Mouse (Mus musculus) retina, postnatal 1 day (tissue): ENCODE measurements around the gene Zbtb22.
A peak's percentile ranks its signal among the peaks of the same experiment; 100 is the strongest.
"Not testable (repeated sequence)": the region's sequence is repeated elsewhere in the genome, so short reads cannot be mapped to it uniquely, and the experiment has no call there.

Source experiments
- DNase-seq: peaks from one replicate; pipeline ENCODE4 v3.0.0-alpha.2; 2012

The Zbtb22 gene

DNA sequence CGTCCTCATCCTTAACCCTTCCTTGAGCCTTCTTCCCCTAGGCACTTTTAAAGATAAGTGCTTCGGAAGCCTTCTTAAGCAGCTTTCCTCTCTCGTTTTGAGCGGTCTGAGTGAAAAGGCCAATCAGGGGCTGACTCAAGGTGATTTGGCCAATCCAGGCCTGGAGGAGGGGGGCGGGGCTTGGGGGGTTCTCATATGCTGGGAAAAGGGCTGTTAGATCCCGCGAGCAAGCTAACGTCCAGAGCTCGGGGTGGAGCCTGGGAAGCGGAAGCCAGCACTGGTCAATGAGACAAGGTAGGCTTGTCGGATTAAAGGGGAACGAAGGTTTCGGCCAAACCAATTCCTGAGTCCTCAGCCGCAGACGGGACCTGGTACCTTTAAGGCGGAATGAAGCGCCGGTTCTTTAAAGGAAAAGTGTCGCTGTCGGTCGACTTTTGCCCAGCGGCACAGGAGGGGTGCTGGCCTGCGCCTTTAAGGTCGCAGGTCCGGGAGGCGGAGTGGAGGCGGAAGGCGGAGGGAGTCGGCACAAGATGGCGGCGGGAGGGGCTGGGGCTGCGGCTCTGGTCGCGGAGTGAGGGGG lies at the start of gene Zbtb22, which contains the start of gene Tapbp:
TSS of gene Zbtb22 (plus strand) at position 234 of the 580 bp plus-strand sequence.
TSS of gene Tapbp (plus strand) at position 229 of the 580 bp plus-strand sequence.
- DNase-seq, result peak; percentile 100

DNA sequence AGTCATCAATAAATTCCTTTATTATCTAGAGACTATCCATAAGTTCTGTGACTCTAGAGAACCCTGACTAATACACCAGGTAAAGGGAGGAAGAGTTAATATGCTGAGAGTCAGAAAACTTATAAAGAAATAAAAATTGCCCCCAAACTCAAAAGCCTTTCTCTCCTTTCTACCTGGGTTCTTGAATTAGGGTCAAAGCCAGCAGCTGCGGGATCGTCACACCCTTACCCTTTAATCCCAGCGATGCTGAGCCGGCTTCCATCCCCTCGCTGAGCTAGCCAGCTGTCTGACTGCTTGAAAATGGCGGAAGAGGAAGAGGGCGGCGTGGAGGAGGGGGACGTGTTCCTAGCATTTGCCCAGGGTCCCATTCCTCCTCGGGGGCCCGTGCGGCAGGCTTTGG lies 42.2 kb upstream of the Zbtb22 start, which contains the start of gene Gm7029:
TSS of gene Gm7029 (plus strand) at position 301 of the 400 bp plus-strand sequence.
- not testable (repeated sequence) for DNase-seq

DNA sequence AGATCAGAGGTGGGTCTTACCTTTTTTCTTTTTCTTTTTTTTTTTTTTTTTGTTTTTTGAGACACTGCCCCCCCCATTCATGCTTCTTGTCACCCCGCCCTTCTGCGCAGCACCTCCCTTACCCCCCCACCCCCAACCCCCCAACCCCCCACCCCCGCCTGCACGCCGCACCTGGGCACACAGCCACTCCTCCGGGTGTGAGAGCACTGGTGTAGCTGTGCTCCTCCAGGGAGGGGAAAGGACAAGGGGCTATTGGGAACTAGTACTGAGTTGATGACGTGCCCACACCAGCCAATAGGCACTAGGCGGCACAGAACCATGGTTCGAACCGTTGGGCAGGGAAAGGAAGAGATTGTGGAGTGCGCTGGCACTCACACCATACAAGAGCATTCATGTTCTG lies 41.3 kb upstream of the Zbtb22 start:
- DNase-seq, result no peak

DNA sequence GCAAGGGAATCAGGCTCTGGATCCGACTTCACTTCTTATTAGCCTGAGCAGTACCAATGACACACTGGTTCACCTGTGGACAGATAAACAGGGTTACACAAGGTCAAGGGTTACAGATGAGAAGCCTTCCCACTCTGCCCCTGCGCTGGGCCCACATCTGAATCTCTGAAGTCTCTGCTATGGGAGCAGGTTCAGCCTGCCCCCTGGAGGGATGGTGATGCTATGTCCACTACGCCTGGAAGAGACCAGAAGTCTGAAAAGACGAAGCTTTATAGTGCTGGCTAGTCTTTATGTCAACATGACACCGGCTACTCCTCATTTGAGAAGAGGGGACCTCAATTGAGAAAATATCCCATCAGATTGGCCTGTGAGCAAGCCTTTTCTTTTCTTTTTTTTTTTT lies 39.9 kb upstream of the Zbtb22 start:
- DNase-seq, result peak; percentile 17

DNA sequence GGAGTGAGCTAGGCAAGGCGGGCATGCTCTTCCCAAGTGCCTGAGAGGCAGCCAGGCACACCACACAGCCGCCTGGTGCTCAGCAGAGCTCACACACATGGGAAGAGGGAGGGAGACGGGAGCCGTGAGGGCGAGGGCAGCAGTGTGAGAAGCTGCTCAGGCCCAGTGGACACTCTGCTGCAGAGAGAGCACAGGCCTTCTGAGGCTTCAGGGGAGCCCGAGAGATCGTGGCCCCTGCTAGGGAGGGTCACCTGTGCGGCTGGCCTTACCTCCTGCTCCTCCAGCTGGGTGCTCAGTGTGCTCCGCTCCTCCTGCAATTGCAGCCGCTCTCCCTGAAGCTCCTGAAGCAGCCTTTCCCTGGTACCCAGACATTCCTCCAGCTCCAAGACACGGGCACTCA lies 31.4 kb upstream of the Zbtb22 start:
- DNase-seq, result not testable (repeated sequence)

DNA sequence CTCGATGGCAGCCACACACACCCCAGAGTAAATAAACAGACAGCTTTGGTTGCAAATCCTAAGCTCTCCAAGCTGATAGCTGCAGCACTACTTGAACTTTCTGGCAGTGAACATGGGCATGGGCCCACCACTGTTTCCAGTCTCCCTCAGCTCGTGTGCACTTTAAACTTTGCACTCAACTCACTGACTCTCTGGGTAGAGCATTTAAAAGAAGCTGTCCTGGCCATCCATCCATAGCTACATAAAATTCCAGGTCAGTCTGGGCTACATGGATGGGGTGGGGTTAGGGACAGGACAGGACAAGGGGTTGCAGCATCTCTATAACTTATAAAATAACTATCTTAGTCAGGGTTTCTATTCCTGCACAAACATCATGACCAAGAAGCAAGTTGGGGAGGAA lies 27.9 kb upstream of the Zbtb22 start:
- DNase-seq, result not testable (repeated sequence)

DNA sequence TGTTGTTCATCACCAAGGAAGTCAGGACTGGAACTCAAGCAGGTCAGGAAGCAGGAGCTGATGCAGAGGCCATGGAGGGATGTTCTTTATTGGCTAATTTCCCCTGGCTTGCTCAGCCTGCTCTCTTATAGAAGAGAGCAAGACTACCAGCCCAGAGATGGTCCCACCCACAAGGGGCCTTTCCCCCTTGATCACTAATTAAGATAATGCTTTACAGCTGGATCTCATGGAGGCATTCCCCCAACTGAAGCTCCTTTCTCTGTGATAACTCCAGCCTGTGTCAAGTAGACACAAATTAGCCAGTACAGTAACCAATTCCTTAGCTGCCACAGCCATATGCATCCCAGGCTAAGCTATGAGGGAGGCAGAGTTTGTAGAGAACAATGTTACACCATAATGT lies 27.5 kb upstream of the Zbtb22 start:
- not testable (repeated sequence) for DNase-seq

DNA sequence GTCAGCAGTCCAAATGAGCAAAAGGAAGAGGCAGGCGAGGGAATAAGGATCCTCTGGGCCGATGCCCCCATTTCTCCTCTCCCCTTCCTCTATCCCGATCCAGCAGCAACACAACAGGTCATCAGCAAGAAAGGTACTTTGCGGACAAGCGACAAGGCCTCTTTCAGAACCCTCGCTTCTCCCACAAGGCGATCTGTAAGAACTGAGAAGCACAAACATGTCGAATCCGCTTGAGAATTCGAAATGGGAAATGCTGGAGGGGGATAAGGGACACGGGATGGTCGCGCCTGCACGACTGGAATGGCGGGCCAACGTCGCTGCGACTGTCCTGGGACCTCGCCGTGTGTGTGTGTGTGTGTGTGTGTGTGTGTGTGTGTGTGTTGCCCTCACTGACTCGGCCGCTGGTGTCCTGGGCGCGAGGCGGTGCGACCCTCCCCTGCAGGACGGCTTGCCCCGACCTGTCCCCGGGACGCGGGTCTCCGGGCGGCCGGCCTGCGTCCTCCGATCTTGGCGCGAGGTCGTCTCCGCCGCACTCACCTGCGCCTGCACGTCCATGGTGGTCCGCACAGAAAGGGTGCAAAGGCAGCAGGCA lies 25.7 kb upstream of the Zbtb22 start:
- not testable (repeated sequence) for DNase-seq

DNA sequence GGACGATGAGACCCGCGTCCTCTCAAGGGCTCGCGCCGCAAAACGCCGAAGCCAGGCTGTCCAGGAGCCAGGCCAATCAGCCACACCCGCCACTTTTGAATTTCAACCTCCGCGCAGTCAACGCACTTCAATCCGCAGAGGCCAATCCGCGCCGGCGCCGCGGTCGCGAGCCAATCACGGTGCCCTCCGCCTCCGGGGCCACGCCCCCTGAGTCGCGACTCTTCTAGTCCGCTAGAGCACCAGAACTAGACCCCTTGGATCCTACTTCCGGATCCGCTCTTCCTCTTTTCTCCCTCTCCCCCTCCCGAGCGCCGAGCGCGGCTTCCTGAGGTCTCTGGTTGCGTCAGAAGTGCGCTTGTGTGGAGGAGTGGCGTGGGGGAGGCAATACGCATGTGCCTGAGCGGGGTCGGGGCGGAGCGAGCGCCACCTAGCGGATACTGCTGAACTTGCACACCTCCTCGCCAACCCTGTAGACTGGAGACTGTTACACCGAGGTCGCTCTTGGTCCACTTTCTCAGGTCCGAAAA lies 25.1 kb upstream of the Zbtb22 start, which contains the start of gene Kifc1:
TSS of gene Kifc1 (minus strand) at position 129 of the 527 bp plus-strand sequence.
- DNase-seq, result peak; percentile 100

DNA sequence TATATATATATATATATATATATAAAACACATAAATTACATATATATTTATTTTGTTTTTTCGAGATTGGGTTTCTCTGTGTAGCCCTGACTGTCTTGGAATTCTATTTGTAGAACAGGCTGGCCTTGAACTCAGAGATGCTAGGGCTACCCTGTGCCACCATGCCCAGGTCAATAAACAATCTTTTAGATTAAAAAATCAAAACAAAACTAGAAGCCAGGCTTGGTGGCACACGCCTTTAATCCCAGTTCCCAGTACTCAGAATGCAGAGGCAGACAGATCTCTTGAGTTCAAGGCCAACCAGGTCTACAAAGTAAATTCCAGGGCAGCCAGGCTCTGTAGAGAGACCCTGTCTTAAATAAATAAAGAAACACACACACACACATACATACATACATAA lies 24.3 kb upstream of the Zbtb22 start:
- DNase-seq, result no peak

DNA sequence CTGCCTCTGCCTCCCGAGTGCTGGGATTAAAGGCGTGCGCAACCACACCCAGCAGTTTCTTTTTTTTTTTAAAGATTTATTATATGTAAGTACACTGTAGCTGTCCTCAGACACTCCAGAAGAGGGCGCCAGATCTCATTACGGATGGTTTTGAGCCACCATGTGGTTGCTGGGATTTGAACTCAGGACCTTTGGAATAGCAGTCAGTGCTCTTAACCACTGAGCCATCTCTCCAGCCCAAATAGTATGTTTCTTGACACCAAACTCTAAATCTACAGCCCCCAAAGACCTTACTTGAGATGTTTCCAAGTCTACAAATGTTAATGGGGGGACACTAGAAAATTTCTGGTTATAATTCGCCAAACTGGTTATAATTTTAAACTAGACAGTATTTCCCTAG lies 23.8 kb upstream of the Zbtb22 start:
- not testable (repeated sequence) for DNase-seq

DNA sequence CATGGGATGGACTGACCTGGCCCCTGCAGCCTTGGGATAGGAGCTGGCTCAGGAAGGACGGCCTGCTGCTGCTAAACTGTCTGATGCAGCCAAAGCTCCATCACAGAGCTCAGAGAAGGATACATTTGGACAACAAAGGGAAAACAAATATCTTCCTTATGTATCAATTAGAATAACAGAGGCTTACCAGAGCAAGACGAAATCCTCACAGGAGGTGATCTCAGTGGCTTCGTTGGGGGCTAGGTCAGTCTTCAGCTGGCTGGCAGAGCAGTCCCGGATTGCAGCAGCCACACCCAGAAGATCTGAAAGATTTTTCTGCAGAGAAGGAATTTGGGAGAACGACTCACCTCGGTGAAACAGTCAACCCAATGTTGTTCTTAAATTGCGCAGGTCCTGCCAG lies 23.3 kb upstream of the Zbtb22 start:
- no peak for DNase-seq

DNA sequence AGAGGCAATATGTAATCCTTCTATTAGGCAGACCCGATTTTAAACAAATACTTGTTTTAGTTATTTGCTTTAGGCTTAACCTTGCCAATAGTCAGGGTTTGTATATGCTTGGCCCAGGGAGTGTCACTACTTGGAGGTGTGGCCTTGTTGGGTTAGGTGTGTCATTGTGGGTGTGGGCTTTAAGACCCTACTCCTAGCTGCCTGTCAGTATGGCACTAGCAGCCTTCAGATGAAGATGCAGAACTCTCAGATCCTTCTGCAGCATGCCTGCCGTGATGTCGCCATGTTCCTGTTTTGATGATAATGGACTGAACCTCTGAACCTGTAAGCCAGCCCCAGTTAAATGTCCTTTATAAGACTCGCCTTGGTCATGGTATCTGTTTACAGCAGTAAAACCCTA lies 22.7 kb upstream of the Zbtb22 start:
- DNase-seq, result not testable (repeated sequence)

DNA sequence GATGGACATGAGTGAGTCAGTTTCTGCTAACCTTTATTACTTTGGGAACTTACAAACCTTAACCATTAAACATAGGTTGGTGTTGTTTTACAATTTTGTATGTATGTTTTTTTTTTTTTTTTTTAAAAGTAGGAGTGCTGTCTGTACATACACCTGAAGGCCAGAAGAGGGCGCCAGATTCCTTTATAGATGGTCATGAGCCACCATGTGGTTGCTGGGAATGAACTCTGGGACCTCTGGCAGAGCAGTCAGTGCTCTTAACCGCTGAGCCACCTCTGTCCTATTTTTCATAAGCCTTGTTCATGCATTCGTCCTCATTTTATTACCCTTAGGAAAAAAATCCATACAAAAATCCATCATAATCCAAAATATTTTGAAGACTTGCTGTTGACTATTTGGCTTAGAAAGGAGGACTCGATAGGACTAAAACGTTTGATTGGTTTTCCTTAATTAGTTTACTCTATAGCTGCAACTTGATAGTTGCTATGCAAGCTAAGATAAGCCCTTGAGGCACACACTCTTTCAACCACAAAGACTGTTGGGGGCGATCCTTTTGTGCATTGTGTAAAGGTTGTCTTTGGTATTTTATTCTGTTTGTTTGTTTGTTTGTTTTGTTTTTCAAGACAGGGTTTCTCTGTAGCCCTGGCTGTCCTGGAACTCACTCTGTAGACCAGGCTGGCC lies 18.4 kb upstream of the Zbtb22 start:
- peak; percentile 84 for DNase-seq

DNA sequence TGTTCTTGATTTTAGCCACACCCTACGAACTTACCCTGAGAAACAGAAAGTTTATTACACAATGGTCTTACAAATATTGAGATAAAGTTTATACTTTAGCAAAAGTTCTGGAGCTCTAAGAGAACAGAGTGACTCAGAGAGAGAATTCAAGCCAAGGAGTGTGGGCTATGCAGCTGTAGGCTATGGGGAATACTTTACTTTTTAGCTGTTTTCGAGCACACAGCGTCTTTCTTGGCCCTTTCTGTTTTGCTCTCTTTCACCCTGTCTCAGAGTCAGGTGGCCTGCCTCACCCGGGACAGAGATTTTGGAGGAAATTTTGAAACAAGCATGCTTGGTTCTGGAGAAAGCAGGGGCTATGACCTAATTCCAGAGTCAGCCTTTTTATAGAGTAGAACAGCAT lies 17.5 kb upstream of the Zbtb22 start:
- DNase-seq, result not testable (repeated sequence)

DNA sequence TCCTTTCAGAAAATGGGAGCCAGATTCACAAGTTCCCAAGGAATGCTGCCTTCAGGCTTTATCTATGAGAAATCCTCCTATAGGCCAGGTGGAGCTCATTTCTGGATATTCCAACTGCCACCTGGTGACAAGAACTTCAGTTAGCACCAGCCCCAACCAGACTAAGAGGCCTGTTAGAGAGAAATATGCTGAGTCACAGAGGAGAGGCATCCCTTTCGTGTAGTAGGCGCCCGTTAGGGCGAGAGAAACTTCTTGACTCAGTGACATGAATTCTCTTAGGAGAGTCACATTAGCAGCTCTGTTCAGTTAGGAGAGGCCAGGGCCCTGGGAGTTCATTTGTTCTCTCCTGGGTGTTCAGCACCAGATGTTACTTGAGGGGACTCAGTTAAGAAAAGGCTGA lies 16.1 kb upstream of the Zbtb22 start:
- DNase-seq, result no peak

DNA sequence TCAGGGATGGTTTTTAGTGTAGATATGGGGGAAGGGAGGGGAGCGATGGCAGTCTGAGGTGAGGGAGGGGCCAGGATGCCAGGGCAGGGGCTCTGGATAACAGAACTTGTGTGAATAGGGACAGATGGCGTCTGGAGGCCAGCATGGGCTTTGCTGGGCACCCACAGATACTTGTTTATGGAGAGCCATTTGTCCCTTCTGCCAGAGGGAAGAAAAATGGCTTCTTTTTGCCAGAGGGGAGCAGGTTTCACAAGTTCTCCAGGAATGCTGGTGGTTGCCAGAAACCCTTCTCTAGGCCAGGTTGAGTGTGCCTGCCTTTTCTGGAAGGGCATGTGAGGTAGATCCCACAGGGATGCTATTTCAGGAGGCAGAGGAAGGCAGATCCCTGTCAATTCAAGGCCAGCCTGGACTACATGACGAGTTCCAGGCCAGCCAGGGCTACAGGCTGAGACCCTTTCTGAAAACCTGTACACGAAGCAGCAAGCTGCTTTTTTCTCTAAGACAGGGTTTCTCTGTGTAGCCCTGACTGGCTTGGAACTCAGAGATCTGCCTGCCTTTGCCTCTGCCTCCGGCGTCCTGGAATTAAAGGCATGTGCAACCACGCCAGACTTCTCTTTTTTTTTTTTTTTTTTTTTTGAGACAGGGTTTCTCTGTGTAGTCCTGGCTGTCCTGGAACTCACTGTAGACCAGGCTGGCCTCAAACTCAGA lies 15.3 kb upstream of the Zbtb22 start:
- DNase-seq, result no peak

DNA sequence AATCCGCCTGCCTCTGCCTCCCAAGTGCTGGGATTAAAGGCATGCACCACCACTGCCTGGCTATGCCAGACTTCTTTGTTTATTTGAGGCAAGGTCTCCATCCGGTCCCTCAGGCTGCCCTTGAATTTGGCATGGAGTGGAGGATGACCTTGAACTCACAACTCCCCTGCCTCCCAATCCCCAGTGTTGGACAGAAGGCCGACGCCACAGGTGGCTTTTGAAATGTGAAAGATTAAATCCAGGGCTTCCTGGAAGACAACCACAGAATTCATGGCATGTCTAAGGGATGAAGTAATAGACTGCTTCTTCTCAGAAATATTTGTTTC lies 14.8 kb upstream of the Zbtb22 start:
- no peak for DNase-seq

DNA sequence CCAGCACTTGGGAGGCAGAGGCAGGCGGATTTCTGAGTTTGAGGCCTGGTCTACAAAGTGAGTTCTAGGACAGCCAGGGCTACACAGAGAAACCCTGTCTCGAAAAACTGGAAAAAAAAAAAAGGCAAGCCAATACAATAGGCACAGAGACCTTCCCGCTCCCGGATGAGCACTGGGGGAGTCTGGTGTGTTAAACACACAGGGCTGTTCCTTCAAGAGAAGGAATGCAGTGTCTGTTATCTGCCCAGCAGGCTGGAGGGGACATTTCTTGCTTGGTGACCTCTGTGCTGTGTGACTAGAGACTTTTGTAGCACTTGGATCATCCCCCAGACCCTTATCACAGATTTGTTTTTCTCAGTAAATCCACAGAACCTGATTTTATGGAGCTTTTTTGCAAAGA lies 14.1 kb upstream of the Zbtb22 start:
- no peak for DNase-seq

DNA sequence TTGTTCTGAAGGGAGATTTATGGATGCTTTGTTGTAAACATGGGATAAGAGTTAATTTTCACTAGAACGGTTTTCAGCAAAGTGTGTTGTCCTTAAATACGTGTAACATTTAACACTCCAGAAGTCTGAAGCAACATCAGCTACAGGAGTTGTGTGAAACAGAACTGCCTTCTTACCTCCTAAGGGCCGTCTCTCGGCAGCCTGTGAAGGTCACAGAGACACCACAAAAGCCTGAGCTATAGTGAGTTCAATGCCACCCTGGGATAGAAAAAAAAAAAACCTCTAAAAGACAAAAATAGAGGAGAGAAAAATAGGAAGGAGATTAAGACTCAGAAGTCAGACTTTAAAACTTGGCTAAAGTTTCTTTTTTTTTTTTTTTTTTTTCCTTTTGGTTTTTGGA lies 13.6 kb upstream of the Zbtb22 start:
- no peak for DNase-seq

DNA sequence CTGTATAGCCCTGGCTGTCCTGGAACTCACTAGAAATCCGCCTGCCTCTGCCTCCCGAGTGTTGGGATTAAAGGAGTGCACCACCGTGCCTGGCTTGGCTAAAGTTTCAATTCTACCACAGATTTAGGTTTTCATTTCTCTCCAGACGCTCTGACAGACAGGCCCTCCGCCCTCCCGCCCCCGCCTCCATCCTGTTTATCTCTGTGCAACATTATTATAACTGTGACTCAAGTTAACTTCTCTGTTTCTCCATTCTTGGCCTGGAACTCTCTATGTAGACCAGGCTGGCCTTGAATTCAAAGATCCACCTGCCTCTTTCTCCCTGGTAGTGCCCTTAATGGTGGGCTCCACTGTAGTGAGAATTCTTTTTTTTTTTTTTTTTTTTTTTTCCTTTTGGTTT lies 13.2 kb upstream of the Zbtb22 start:
- no peak for DNase-seq

DNA sequence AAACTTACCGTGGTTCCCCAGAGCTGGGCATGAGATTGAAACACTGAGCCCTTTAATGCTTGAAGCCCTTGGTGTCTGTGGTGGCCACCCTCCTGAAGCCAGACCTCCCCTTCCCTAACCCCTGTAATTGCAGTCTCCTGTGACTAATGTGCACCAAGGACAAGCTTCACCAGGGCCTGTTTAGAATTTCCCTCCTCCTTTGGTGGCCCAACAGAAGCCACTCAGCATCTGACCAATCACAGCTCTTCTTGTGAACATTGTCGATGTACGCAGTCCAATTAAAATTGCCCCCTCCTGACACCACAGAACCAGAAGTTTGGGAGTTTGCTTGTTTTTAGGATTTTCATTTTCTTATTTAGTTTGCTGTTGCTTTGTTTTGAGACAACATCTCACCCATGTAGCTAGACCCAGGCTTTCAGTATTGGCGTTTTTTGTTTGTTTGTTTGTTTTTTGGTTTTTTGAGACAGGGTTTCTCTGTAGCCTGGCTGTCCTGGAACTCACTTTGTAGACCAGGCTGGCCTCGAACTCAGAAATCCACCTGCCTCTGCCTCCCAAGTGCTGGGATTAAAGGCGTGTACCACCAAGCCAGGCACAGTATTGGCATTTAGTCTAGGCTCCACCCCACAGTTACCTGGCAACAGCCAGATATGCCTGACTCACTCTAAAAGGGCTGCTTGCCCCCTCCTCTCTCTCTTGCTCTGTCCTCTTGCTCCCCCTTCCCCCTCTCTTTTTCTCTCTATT lies 11.6 kb upstream of the Zbtb22 start:
- DNase-seq, result not testable (repeated sequence)

DNA sequence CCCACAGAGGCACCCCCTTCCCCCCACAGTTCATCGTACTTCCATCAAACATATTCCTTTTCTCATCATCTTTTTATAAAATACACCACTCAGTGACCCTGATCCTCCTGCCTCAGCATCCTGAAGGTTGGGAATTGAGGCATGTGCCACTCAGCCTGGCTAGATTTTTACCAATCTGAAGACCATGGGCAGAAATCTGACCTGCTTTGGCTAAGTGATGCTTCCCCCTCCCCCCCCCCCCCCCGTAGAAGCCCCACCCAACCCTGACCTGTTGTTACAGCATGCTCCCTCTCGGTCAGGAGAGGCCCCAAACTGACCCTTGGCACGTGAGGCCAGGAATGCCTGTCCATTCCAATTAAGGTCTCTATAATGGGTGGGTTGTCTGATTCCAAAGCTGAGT lies 10.9 kb upstream of the Zbtb22 start, which contains the start of gene Platr17:
TSS of gene Platr17 (plus strand) at position 301 of the 400 bp plus-strand sequence.
- DNase-seq, result not testable (repeated sequence)
